In genomic region chr7:132317036-132317541, GRCm38 (mm10) we compare ENCODE assay signal across 8 mouse cellular contexts. TPM values are rescaled to one million over a fixed set of nuclear protein-coding genes. Genes with fewer than 3 reads are reported as not detected.
A peak's percentile ranks its signal among the peaks of the same experiment; 100 is the strongest.
DNase-seq lines count a peak whose midpoint lies in the region; ATAC-seq and TF ChIP-seq lines count a peak whose summit lies in the region.

TSS of gene Chst15 (minus strand) at chr7:132317228.

- H3K4me2 ChIP-seq in forebrain, embryonic 11.5 days (ENCODE audit: low read depth, low read length, severe bottlenecking), result peak within 1 kb of the TSS; percentile 97
- H3K4me2 ChIP-seq in neural tube, embryonic 14.5 days (ENCODE audit: low read depth, low read length), result peak within 1 kb of the TSS; percentile 85

- 0 out of 2 replicates have a peak, but pooled peaks cover 4% of the 10 kb centered on the region for H3K4me1 ChIP-seq in forebrain, embryonic 11.5 days (replicated peaks; ENCODE audit: control insufficient read depth, insufficient read depth, low read length)
- peaks cover 13% of the 10 kb centered on the region for H3K4me1 ChIP-seq in lung, adult 2 months (ENCODE audit: control insufficient read depth, insufficient read depth, low read length)
- peaks cover 18% of the 10 kb centered on the region for H3K4me1 ChIP-seq in neural tube, embryonic 14.5 days (ENCODE audit: control insufficient read depth, insufficient read depth, low read length)
- H3K4me1 ChIP-seq in thymus, adult 2 months (replicated peaks; ENCODE audit: control insufficient read depth, insufficient read depth, low read length), result peaks cover 21% of the 10 kb centered on the region

- under 1% methylated on average over 34 of the region's 34 CpGs for WGBS in forebrain, embryonic 11.5 days
- 1% methylated on average over 34 of the region's 34 CpGs for WGBS in lung, adult 2 months
- WGBS in neural tube, embryonic 14.5 days, result under 1% methylated on average over 34 of the region's 34 CpGs
- under 1% methylated on average over 34 of the region's 34 CpGs for WGBS in thymus, adult 2 months

- no peaks in the 10 kb centered on the region for H3K9me3 ChIP-seq in forebrain, embryonic 11.5 days (ENCODE audit: control insufficient read depth, low read length)
- H3K9me3 ChIP-seq in neural tube, embryonic 14.5 days (ENCODE audit: control insufficient read depth, low read length), result no peaks in the 10 kb centered on the region

- peak; percentile 46; the same call in 1 of the 2 replicates for TF ChIP-seq POLR2A in lung, adult 2 months (IDR thresholded peaks at IDR 0.05; ENCODE audit: borderline replicate concordance, extremely low read depth, low read depth, low read length)
- no peak for TF ChIP-seq POLR2A in thymus, adult 2 months (IDR thresholded peaks at IDR 0.05; ENCODE audit: control insufficient read depth, extremely low read depth, insufficient read depth, low read length, poor library complexity)

- H3K27me3 ChIP-seq in forebrain, embryonic 11.5 days (ENCODE audit: control insufficient read depth, insufficient read depth, low read length), result no peaks in the 10 kb centered on the region; the same call in 1 of the 2 replicates
- no peaks in the 10 kb centered on the region for H3K27me3 ChIP-seq in neural tube, embryonic 14.5 days (ENCODE audit: control insufficient read depth, insufficient read depth, low read length)
- H3K27me3 ChIP-seq in thymus, adult 2 months (ENCODE audit: control insufficient read depth, insufficient read depth, low read length), result no peaks in the 10 kb centered on the region

- no peak; the same call in 1 of the 2 replicates for TF ChIP-seq CTCF in layer of hippocampus, adult 2 months (conservative IDR thresholded peaks at IDR 0.05)
- no peak for TF ChIP-seq CTCF in lung, adult 2 months (IDR thresholded peaks at IDR 0.05; ENCODE audit: insufficient read depth, low read length)
- 0 out of 2 replicates have a peak, but pooled peaks have one; percentile 14 for TF ChIP-seq CTCF in thymus, adult 2 months (IDR thresholded peaks at IDR 0.05; ENCODE audit: borderline replicate concordance, control insufficient read depth, extremely low read depth, insufficient read depth, low read length, poor library complexity)

- peak in 1 of 2 experiments; percentile 29 for DNase-seq in adrenal gland, postnatal 4 days (ENCODE audit: low spot score in 2 of 2)
- peak; percentile 87 for DNase-seq in forebrain, embryonic 11.5 days (ENCODE audit: low spot score)
- peak; percentile 59 for DNase-seq in heart, postnatal 4 days
- peak in 1 of 2 experiments; percentile 32 for DNase-seq in layer of hippocampus, adult 2 months (ENCODE audit: low spot score in 2 of 2)
- DNase-seq in lung, adult 2 months, result peak; percentile 65
- DNase-seq in thymus, adult 2 months, result peak; percentile 67

- H3K4me3 ChIP-seq in forebrain, embryonic 11.5 days (ENCODE audit: low read depth, low read length), result peak within 1 kb of the TSS; percentile 62
- peak within 1 kb of the TSS; percentile 84 for H3K4me3 ChIP-seq in layer of hippocampus, adult 2 months
- H3K4me3 ChIP-seq in lung, adult 2 months (replicated peaks; ENCODE audit: extremely low read depth, low read depth, low read length), result peak within 1 kb of the TSS; percentile 71
- H3K4me3 ChIP-seq in neural tube, embryonic 14.5 days (ENCODE audit: low read depth, low read length), result peak within 1 kb of the TSS; percentile 80
- H3K4me3 ChIP-seq in thymus, adult 2 months (ENCODE audit: control insufficient read depth, insufficient read depth, low read length), result peak within 1 kb of the TSS; percentile 71

- H3K27ac ChIP-seq in forebrain, embryonic 11.5 days (ENCODE audit: low read depth, low read length), result peak within 1 kb of the TSS; percentile 59
- H3K27ac ChIP-seq in layer of hippocampus, adult 2 months, result peak within 1 kb of the TSS; percentile 96
- peak within 1 kb of the TSS; percentile 88 for H3K27ac ChIP-seq in neural tube, embryonic 14.5 days (ENCODE audit: low read depth, low read length)
- H3K27ac ChIP-seq in thymus, adult 2 months (ENCODE audit: control insufficient read depth, insufficient read depth, low read length), result peak within 1 kb of the TSS; percentile 6; the same call in 1 of the 2 replicates

- H3K36me3 ChIP-seq in forebrain, embryonic 11.5 days (ENCODE audit: control insufficient read depth, insufficient read depth, low read length), result no peaks in the 10 kb centered on the region
- no peaks in the 10 kb centered on the region for H3K36me3 ChIP-seq in neural tube, embryonic 14.5 days (ENCODE audit: control insufficient read depth, insufficient read depth, low read length)
- H3K36me3 ChIP-seq in thymus, adult 2 months (ENCODE audit: control insufficient read depth, insufficient read depth, low read length), result no peaks in the 10 kb centered on the region

- ATAC-seq in CD4-positive, CD25-positive, alpha-beta regulatory T cell, adult 4 months, result peak; percentile 63
- peak; percentile 43 for ATAC-seq in forebrain, embryonic 11.5 days (replicated peaks; ENCODE audit: low FRiP score)
- ATAC-seq in neural tube, embryonic 14.5 days (ENCODE audit: low read depth), result peak; percentile 47

- peak within 1 kb of the TSS; percentile 86 for H3K9ac ChIP-seq in forebrain, embryonic 11.5 days (ENCODE audit: low read length)
- H3K9ac ChIP-seq in neural tube, embryonic 14.5 days (replicated peaks; ENCODE audit: low read depth, low read length), result peak within 1 kb of the TSS; percentile 87

RNA-seq across cellular contexts. Expression of gene Chst15, which starts in this region (rescaled TPM):
- polyA plus RNA-seq in CD4-positive, CD25-positive, alpha-beta regulatory T cell, adult 4 months (2017; shearing (Covaris generic)), result 1 to 10 TPM; 6.0 to 9.2 TPM
- 10 to 100 TPM; 47.3 to 48.6 TPM for total RNA-seq in adrenal gland, postnatal 4 days (2021)
- polyA plus RNA-seq in forebrain, embryonic 11.5 days (2014; fragmentation: Nextera tagmentation; extraction: Ambion mirVana), result 10.9 and 13.1 TPM in 2 replicates
- total RNA-seq in heart, postnatal 4 days (2021), result 10 to 100 TPM; 12.5 to 12.7 TPM
- 10 to 100 TPM; 50.7 to 53.3 TPM for total RNA-seq in layer of hippocampus, adult 2 months (2021)
- polyA plus RNA-seq in lung, adult 2 months (2012; rRNA removed), result 14.1 and 14.7 TPM in 2 replicates
- 16.7 and 20.7 TPM in 2 replicates for polyA plus RNA-seq in neural tube, embryonic 14.5 days (2014; fragmentation: Nextera tagmentation; extraction: Ambion mirVana)
- polyA plus RNA-seq in thymus, adult 2 months (2012; rRNA removed), result 7.4 and 8.9 TPM in 2 replicates

Comparison
In these comparisons a context has a peak if more than half of its experiments do, and no peak if none do; other contexts are left out.
1. H3K27ac ChIP-seq: peak in every context shown above with its lines; median percentile 96 in layer of hippocampus, adult 2 months; 88 in neural tube, embryonic 14.5 days; 59 in forebrain, embryonic 11.5 days; 6 in thymus, adult 2 months.